Mouse (Mus musculus) MEL (cell line): ENCODE measurements around the gene Tbc1d16. TPM values are rescaled to one million over a fixed set of nuclear protein-coding genes. Genes with fewer than 3 reads are reported as not detected.
A peak's percentile ranks its signal among the peaks of the same experiment; 100 is the strongest.

Experiments
- DNase-seq: peaks from one replicate; pipeline ENCODE4 v3.0.0; 2011; ENCODE audit warnings: low read depth, low spot score
- H3K27ac ChIP-seq: 2 replicates; pipeline ENCODE4 v1.5.1; 2012; ENCODE audit warnings: low read depth, mild to moderate bottlenecking, control low read depth, low read length, moderate library complexity; ENCODE audit not compliant: control insufficient read depth
- H3K27me3 ChIP-seq, 2 experiments: fragments of 150-350 bp in 1 of 2; sonication (generic) in 1 of 2; 2 replicates each; pipeline ENCODE4 v1.6.1; 2012; ENCODE audit warnings: low read length in 2 of 2, mild to moderate bottlenecking in 2 of 2, improper control_type of control experiment in 1 of 2, moderate library complexity in 1 of 2; ENCODE audit not compliant: insufficient read depth in 2 of 2, control insufficient read depth in 1 of 2
- H3K36me3 ChIP-seq, 2 experiments: 2 replicates each; pipeline ENCODE4 v1.6.1; 2012 to 2014; ENCODE audit warnings: low read length in 2 of 2, improper control_type of control experiment in 1 of 2, inconsistent platforms in 1 of 2, mild to moderate bottlenecking in 1 of 2; ENCODE audit not compliant: insufficient read depth in 2 of 2, control insufficient read depth in 1 of 2
- H3K4me1 ChIP-seq, 2 experiments: fragments of 150-350 bp in 1 of 2; sonication (generic) in 1 of 2; 2 replicates each; pipeline ENCODE4 v1.6.1; 2012; ENCODE audit warnings: low read length in 2 of 2, improper control_type of control experiment in 1 of 2, mild to moderate bottlenecking in 1 of 2; ENCODE audit not compliant: insufficient read depth in 2 of 2, control insufficient read depth in 1 of 2
- H3K4me3 ChIP-seq, 2 experiments: fragments of 150-350 bp in 1 of 2; sonication (generic) in 1 of 2; 2 replicates each; pipeline ENCODE4 v1.5.1; 2012; ENCODE audit warnings: low read depth in 2 of 2, low read length in 2 of 2, mild to moderate bottlenecking in 2 of 2, moderate library complexity in 2 of 2, control low read depth in 1 of 2, improper control_type of control experiment in 1 of 2; ENCODE audit not compliant: control insufficient read depth in 1 of 2, insufficient read depth in 1 of 2
- H3K79me2 ChIP-seq: 2 replicates; pipeline ENCODE4 v1.6.1; 2012; ENCODE audit warnings: mild to moderate bottlenecking, low read length, moderate library complexity; ENCODE audit not compliant: control insufficient read depth, poor library complexity, insufficient read depth
- H3K9ac ChIP-seq: 2 replicates; pipeline ENCODE4 v1.6.1; 2012; ENCODE audit warnings: low read depth, mild to moderate bottlenecking, control low read depth, low read length, moderate library complexity; ENCODE audit not compliant: control insufficient read depth, poor library complexity, severe bottlenecking
- H3K9me3 ChIP-seq: fragments of 150-350 bp; sonication (generic); replicated peaks from 2 replicates; pipeline ENCODE4 v1.6.1; 2012; ENCODE audit warnings: mild to moderate bottlenecking, low read length, improper control_type of control experiment, moderate library complexity; ENCODE audit not compliant: insufficient read depth
- BHLHE40 ChIP-seq: IDR thresholded peaks from 2 replicates; pipeline ENCODE4 v1.6.1; 2012; ENCODE audit warnings: low read depth, mild to moderate bottlenecking, inconsistent platforms, low read length, improper control_type of control experiment, borderline replicate concordance
- E2F4 ChIP-seq: IDR thresholded peaks from 2 replicates; pipeline ENCODE4 v1.6.1; 2011; ENCODE audit warnings: low read depth, low read length, improper control_type of control experiment, borderline replicate concordance
- ELF1 ChIP-seq: IDR thresholded peaks from 2 replicates; pipeline ENCODE4 v1.6.1; 2014; ENCODE audit warnings: low read depth, mild to moderate bottlenecking, inconsistent platforms, low read length, improper control_type of control experiment, moderate library complexity
- GABPA ChIP-seq: IDR thresholded peaks from 2 replicates; pipeline ENCODE4 v1.6.1; 2012; ENCODE audit warnings: low read depth, mild to moderate bottlenecking, inconsistent platforms, low read length, improper control_type of control experiment, moderate library complexity
- HCFC1 ChIP-seq: IDR thresholded peaks from 2 replicates; pipeline ENCODE4 v1.6.1; 2012; ENCODE audit warnings: low read depth, mild to moderate bottlenecking, inconsistent platforms, low read length, improper control_type of control experiment, moderate library complexity
- JUND ChIP-seq: IDR thresholded peaks from 2 replicates; pipeline ENCODE4 v1.6.1; 2011; ENCODE audit warnings: low read depth, mild to moderate bottlenecking, improper control_type of control experiment, low read length
- KAT2A ChIP-seq: conservative IDR thresholded peaks from 2 replicates; pipeline ENCODE4 v1.6.1; 2012; ENCODE audit warnings: low read depth, low read length, improper control_type of control experiment, inconsistent platforms
- MAX ChIP-seq: IDR thresholded peaks from 2 replicates; pipeline ENCODE4 v1.6.1; 2011; ENCODE audit warnings: low read length, improper control_type of control experiment
- MAZ ChIP-seq: IDR thresholded peaks from 2 replicates; pipeline ENCODE4 v1.6.1; 2012; ENCODE audit warnings: low read depth, mild to moderate bottlenecking, inconsistent platforms, low read length, improper control_type of control experiment
- MYB ChIP-seq: IDR thresholded peaks from 2 replicates; pipeline ENCODE4 v1.6.1; 2011; ENCODE audit warnings: mild to moderate bottlenecking, low read depth, low read length, improper control_type of control experiment
- MYC ChIP-seq: IDR thresholded peaks from 2 replicates; pipeline ENCODE4 v1.6.1; 2011; ENCODE audit warnings: low read depth, mild to moderate bottlenecking, low read length, improper control_type of control experiment, moderate library complexity
- NELFE ChIP-seq: IDR thresholded peaks from 2 replicates; pipeline ENCODE4 v1.6.1; 2011; ENCODE audit warnings: low read depth, low read length, improper control_type of control experiment
- NRF1 ChIP-seq: IDR thresholded peaks from 2 replicates; pipeline ENCODE4 v1.6.1; 2014; ENCODE audit warnings: low read depth, mild to moderate bottlenecking, inconsistent platforms, low read length, improper control_type of control experiment, moderate library complexity; ENCODE audit not compliant: poor library complexity, insufficient read depth, severe bottlenecking
- POLR2AphosphoS2 ChIP-seq: IDR thresholded peaks from 2 replicates; pipeline ENCODE4 v1.6.1; 2011; ENCODE audit warnings: low read length, improper control_type of control experiment
- RAD21 ChIP-seq: IDR thresholded peaks from 2 replicates; pipeline ENCODE4 v1.6.1; 2011; ENCODE audit warnings: mild to moderate bottlenecking, low read depth, low read length, improper control_type of control experiment
- RCOR1 ChIP-seq: IDR thresholded peaks from 2 replicates; pipeline ENCODE4 v1.6.1; 2012; ENCODE audit warnings: low read depth, mild to moderate bottlenecking, inconsistent platforms, low read length, improper control_type of control experiment
- SMC3 ChIP-seq: IDR thresholded peaks from 2 replicates; pipeline ENCODE4 v1.6.1; 2011; ENCODE audit warnings: low read depth, low read length, improper control_type of control experiment
- UBTF ChIP-seq: IDR thresholded peaks from 2 replicates; pipeline ENCODE4 v1.6.1; 2012; ENCODE audit warnings: low read depth, mild to moderate bottlenecking, inconsistent platforms, low read length, improper control_type of control experiment, moderate library complexity, borderline replicate concordance; ENCODE audit not compliant: insufficient read depth
- USF1 ChIP-seq: IDR thresholded peaks from 2 replicates; pipeline ENCODE4 v1.6.1; 2014; ENCODE audit warnings: low read depth, mild to moderate bottlenecking, inconsistent platforms, low read length, improper control_type of control experiment, moderate library complexity
- USF2 ChIP-seq, 2 experiments: IDR thresholded peaks; 2 replicates each; pipeline ENCODE4 v1.6.1; 2011 to 2012; ENCODE audit warnings: improper control_type of control experiment in 2 of 2, low read length in 2 of 2, borderline replicate concordance in 1 of 2, inconsistent platforms in 1 of 2, low read depth in 1 of 2, mild to moderate bottlenecking in 1 of 2; ENCODE audit not compliant: insufficient read depth in 1 of 2
- ZC3H11A ChIP-seq: IDR thresholded peaks from 2 replicates; pipeline ENCODE4 v1.6.1; 2012; ENCODE audit warnings: low read depth, mild to moderate bottlenecking, inconsistent platforms, low read length, improper control_type of control experiment
- ZKSCAN1 ChIP-seq: IDR thresholded peaks from 2 replicates; pipeline ENCODE4 v1.6.1; 2012; ENCODE audit warnings: low read depth, mild to moderate bottlenecking, inconsistent platforms, low read length, improper control_type of control experiment, moderate library complexity
- polyA plus RNA-seq, 2 experiments: library from polyadenylated mRNA; stranded (reverse) in 1 of 2; unstranded in 1 of 2; fragments of >175 nt in 1 of 2; fragments of >200 nt in 1 of 2; gene quantifications; 2 replicates each; pipeline versions ENCODE4 v1.2.1 to v1.2.4; 2012; ENCODE audit warnings: low replicate concordance in 2 of 2, low read depth in 1 of 2; ENCODE audit not compliant: insufficient read length in 2 of 2, insufficient read depth in 1 of 2, missing spikeins in 1 of 2
- total RNA-seq: library from RNA; depleted of rRNA; stranded (reverse); fragments of 300-350 nt; gene quantifications from 2 replicates; pipeline ENCODE4 v1.2.3, GENCODE M21; 2012

Tbc1d16 gene
- total and polyA plus RNA-seq, 3 experiments: 13.6 to 19.2 TPM; not detected in 1

DNA sequence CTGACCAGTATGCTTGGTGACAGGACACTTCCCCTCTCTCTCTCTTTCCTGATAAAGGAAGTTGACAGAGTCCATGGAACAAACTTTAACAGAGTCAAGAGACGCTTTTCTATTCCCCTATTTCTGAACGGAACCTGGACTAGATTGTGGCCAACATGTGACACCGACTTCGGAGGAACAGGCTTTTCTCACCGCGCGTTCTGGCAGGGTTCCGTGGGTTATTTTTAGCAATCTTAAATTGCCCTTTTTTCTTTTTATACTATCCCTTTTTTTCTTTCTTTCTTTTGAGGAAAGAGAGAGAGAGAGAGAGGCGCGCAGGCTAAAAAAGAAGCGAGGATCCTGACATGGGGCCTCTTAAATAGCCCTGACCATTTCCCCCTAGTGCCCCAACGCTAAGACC lies 708 bp downstream of the Tbc1d16 start (continued):
- TF ChIP-seq HCFC1: no peak
- TF ChIP-seq MYC: peak; percentile 57; the same call in 1 of the 2 replicates
- TF ChIP-seq UBTF: no peak
- TF ChIP-seq JUND: 0 out of 2 replicates have a peak, but pooled peaks have one; percentile 44
- TF ChIP-seq KAT2A: no peak
- TF ChIP-seq SMC3: no peak
- TF ChIP-seq NELFE: no peak
- TF ChIP-seq RAD21: no peak
- no peak for TF ChIP-seq E2F4
- TF ChIP-seq MAX: peak; percentile 48; the same call in 1 of the 2 replicates
- TF ChIP-seq USF1: peak; percentile 57; the same call in 1 of the 2 replicates
- TF ChIP-seq MAZ: 0 out of 2 replicates have a peak, but pooled peaks have one; percentile 6

DNA sequence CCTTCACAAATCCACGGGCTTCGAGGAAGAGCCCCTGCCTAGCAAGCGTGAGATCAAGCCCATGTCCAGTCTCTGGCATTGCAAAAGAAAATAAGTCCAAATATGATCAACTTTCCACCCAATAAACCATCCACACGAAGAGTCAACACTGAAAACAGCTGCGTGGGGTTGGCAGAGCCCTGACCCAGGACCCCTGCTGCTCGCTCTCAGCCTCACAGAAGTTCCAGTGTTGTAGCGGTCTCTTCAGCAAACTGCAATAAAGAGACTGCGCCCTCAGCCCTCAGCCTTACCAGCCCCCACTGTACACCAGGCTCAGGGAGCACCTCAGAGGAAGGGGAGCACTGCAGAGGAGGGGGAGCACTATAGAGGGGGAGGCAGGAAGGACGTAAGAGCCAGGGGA lies 2.7 kb downstream of the Tbc1d16 start:
- TF ChIP-seq USF2 (IDR thresholded peaks at IDR 0.05; ENCODE audit: borderline replicate concordance in 1 of 2, insufficient read depth in 1 of 2, low read depth in 1 of 2, low read length in 2 of 2) (no peak), BHLHE40 (no peak), POLR2AphosphoS2 (no peak), ZKSCAN1 (no peak), MYB (no peak), GABPA (no peak), KAT2A (no peak), ELF1 (no peak), E2F4 (no peak), ZC3H11A (no peak), RCOR1 (no peak), NRF1 (no peak)
- H3K27ac ChIP-seq: no peak overlapping the region
- no peak overlapping the region for H3K9ac ChIP-seq
- 0 out of 4 replicates have a peak, but pooled peaks cover 0 to 1% of the 10 kb centered on the region in 2 experiments for H3K27me3 ChIP-seq
- H3K9me3 ChIP-seq: no peaks in the 10 kb centered on the region
- H3K4me3 ChIP-seq: no peak overlapping the region
- peaks cover 7% of the 10 kb centered on the region for H3K79me2 ChIP-seq
- H3K4me1 ChIP-seq: peaks cover 5 to 17% of the 10 kb centered on the region in 2 experiments; a peak in 3 of 4 replicates
- H3K36me3 ChIP-seq: peaks cover 0 to 9% of the 10 kb centered on the region in 2 experiments; a peak in 3 of 4 replicates
- DNase-seq: no peak
